Mouse (Mus musculus) lung, postnatal 0 days (tissue): Measurements from ENCODE around the gene Atp6v1d.

ENCODE experiments used
- CTCF ChIP-seq: IDR thresholded peaks from 2 replicates; pipeline ENCODE4 v1.5.1; 2016; ENCODE audit warnings: antibody characterized with exemption, mild to moderate bottlenecking
- EP300 ChIP-seq: IDR thresholded peaks from 2 replicates; pipeline ENCODE4 v1.6.1; 2016; ENCODE audit warnings: antibody characterized with exemption, mild to moderate bottlenecking, control low read depth

DNA sequence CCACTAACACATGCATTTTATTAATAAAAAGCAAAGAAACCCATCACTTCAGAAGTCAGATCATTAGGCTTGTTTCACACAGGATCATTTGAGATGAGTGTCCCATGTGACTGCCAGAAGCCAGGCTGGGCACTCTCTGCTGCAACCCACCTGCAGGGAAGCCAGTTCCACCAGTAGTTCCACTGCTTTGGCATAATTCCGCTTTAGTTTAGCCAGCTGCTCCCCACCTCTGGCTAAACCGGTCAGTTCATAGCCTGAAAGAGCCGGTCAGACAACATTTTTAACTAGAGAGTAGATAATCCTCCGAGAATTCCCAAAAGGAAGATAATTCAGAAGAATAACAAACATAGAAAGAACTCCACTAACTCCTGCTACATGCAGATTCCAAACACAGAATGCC lies 13.2 kb downstream of the Atp6v1d start:
- no peak for TF ChIP-seq CTCF
- no peak for TF ChIP-seq EP300
